Mouse (Mus musculus) heart, adult 2 months (tissue): ENCODE data around the gene Mkrn1. TPM values are rescaled to one million over a fixed set of nuclear protein-coding genes. Genes with fewer than 3 reads are reported as not detected.

Source experiments
- DNase-seq, 2 experiments: peaks; one replicate each; pipeline ENCODE4 v3.0.0; 2021
- H3K27ac ChIP-seq: fragments of 200-600 bp; 2 replicates; pipeline ENCODE4 v1.8.1; 2022
- H3K27me3 ChIP-seq: fragments of 200-500 bp; 2 replicates; pipeline ENCODE4 v1.6.1; 2012; ENCODE audit warnings: mild to moderate bottlenecking, low read length, inconsistent platforms, mixed read lengths; ENCODE audit not compliant: control insufficient read depth, insufficient read depth
- H3K36me3 ChIP-seq: fragments of 200-500 bp; 2 replicates; pipeline ENCODE4 v1.6.1; 2012; ENCODE audit warnings: low read length, inconsistent platforms; ENCODE audit not compliant: control insufficient read depth, insufficient read depth
- H3K4me1 ChIP-seq: fragments of 200-500 bp; 2 replicates; pipeline ENCODE4 v1.6.1; 2011; ENCODE audit warnings: low read length; ENCODE audit not compliant: control insufficient read depth, insufficient read depth
- H3K4me3 ChIP-seq: fragments of 200-600 bp; 2 replicates; pipeline ENCODE4 v1.8.1; 2022
- H3K79me2 ChIP-seq: fragments of 200-500 bp; replicated peaks from 2 replicates; pipeline ENCODE4 v1.6.1; 2012; ENCODE audit warnings: mild to moderate bottlenecking, inconsistent platforms, low read length, moderate library complexity, mixed read lengths; ENCODE audit not compliant: control insufficient read depth, insufficient read depth
- H3K9ac ChIP-seq: fragments of 200-500 bp; 2 replicates; pipeline ENCODE4 v1.6.1; 2012; ENCODE audit warnings: low read depth, mild to moderate bottlenecking, control low read depth, inconsistent platforms, low read length, mixed read lengths
- CTCF ChIP-seq: fragments of 200-600 bp; IDR thresholded peaks from 2 replicates; pipeline ENCODE4 v1.8.1; 2022; ENCODE audit warnings: antibody characterized with exemption, mild to moderate bottlenecking, moderate library complexity
- EP300 ChIP-seq: fragments of 200-500 bp; IDR thresholded peaks from 2 replicates; pipeline ENCODE4 v1.6.1; 2011; ENCODE audit warnings: low read depth, low read length, control low read depth; ENCODE audit not compliant: insufficient read depth
- POLR2A ChIP-seq: fragments of 200-500 bp; IDR thresholded peaks from 2 replicates; pipeline ENCODE4 v1.6.1; 2011; ENCODE audit warnings: mild to moderate bottlenecking, low read depth, low read length, control low read depth; ENCODE audit not compliant: insufficient read depth
- WGBS: fragments of 180-500 bp; shearing (Covaris S2); methylation state at CpG from one replicate; pipeline ENCODE4 v1.1.7; 2018; 5-methylcytosine and 5-hydroxymethylcytosine counted together
- intact Hi-C: fragments of 180-260 bp; cut with DNase I; formaldehyde crosslinking; loops from one replicate; pipeline ENCODE4 v1.15.1; 2025
- polyA plus RNA-seq: library from polyadenylated mRNA; depleted of rRNA; stranded (reverse); fragments of >200 nt; gene quantifications from 2 replicates; pipeline ENCODE4 v1.2.3, GENCODE M21; 2012
- total RNA-seq, 2 experiments: library from RNA; stranded (reverse); gene quantifications; 2 replicates each; pipeline ENCODE4 v1.2.3; 2021

Mkrn1 gene
- total and polyA plus RNA-seq, 3 experiments, result 48.8 to 156 (median 49.3) TPM

GRCm38 (mm10) chr6:39433701-39434100, 13.4 kb upstream of the Mkrn1 start:
- Histone ChIP-seq H3K9ac (no peak overlapping the region), H3K36me3 (no peaks in the 10 kb centered on the region), H3K27ac (no peak overlapping the region), H3K4me1 (no peaks in the 10 kb centered on the region), H3K27me3 (no peaks in the 10 kb centered on the region), H3K4me3 (no peak overlapping the region), H3K79me2 (no peaks in the 10 kb centered on the region)
- intact Hi-C loops, result no loop called here
- no peak for DNase-seq
- TF ChIP-seq CTCF (no peak), POLR2A (no peak), EP300 (no peak)

- TF ChIP-seq POLR2A (no peak), CTCF (no peak), EP300 (no peak)
Observed at GRCm38 (mm10) chr6:39433174-39433573, 12.9 kb upstream of the Mkrn1 start.

GRCm38 (mm10) chr6:39430722-39431121, 10.5 kb upstream of the Mkrn1 start:
- Histone ChIP-seq H3K9ac (no peak overlapping the region), H3K36me3 (no peaks in the 10 kb centered on the region), H3K79me2 (no peaks in the 10 kb centered on the region), H3K27ac (no peak overlapping the region), H3K27me3 (no peaks in the 10 kb centered on the region), H3K4me3 (no peak overlapping the region), H3K4me1 (no peaks in the 10 kb centered on the region)
- DNase-seq, result no peak
- WGBS, result 68% methylated on average over 11 of the region's 11 CpGs
- no peak for TF ChIP-seq EP300
- TF ChIP-seq POLR2A, result no peak
- no peak for TF ChIP-seq CTCF
- intact Hi-C loops, result no loop called here

More at GRCm38 (mm10) chr6:39433174-39433573, 12.9 kb upstream of the Mkrn1 start:
- Histone ChIP-seq H3K79me2 (no peaks in the 10 kb centered on the region), H3K9ac (no peak overlapping the region), H3K36me3 (no peaks in the 10 kb centered on the region), H3K4me1 (no peaks in the 10 kb centered on the region), H3K27me3 (no peaks in the 10 kb centered on the region), H3K27ac (no peak overlapping the region), H3K4me3 (no peak overlapping the region)
- WGBS, result 75% methylated on average over 4 of the region's 4 CpGs
- intact Hi-C loops, result no loop called here
- no peak for DNase-seq

- intact Hi-C loops, result no loop called here
- H3K79me2 ChIP-seq, result no peaks in the 10 kb centered on the region
- TF ChIP-seq POLR2A, result no peak
- TF ChIP-seq CTCF, result no peak
- no peak for TF ChIP-seq EP300
- H3K4me3 ChIP-seq, result no peak overlapping the region
- H3K27ac ChIP-seq, result no peak overlapping the region
- 51% methylated on average over 6 of the region's 6 CpGs for WGBS
- H3K36me3 ChIP-seq, result no peaks in the 10 kb centered on the region
- no peaks in the 10 kb centered on the region for H3K4me1 ChIP-seq
- no peak for DNase-seq
- no peak overlapping the region for H3K9ac ChIP-seq
- H3K27me3 ChIP-seq, result no peaks in the 10 kb centered on the region
Observed at GRCm38 (mm10) chr6:39429007-39429788, 8.9 kb upstream of the Mkrn1 start.

GRCm38 (mm10) chr6:39427276-39428003, 7.2 kb upstream of the Mkrn1 start:
- Histone ChIP-seq H3K9ac (no peak overlapping the region), H3K27ac (no peak overlapping the region), H3K4me3 (no peak overlapping the region), H3K4me1 (no peaks in the 10 kb centered on the region), H3K79me2 (no peaks in the 10 kb centered on the region), H3K36me3 (no peaks in the 10 kb centered on the region), H3K27me3 (no peaks in the 10 kb centered on the region)
- WGBS, result 75% methylated on average over 4 of the region's 4 CpGs
- intact Hi-C loops, result no loop called here
- TF ChIP-seq POLR2A, result no peak
- TF ChIP-seq EP300, result no peak
- TF ChIP-seq CTCF, result no peak
- no peak for DNase-seq

- no peaks in the 10 kb centered on the region for H3K4me1 ChIP-seq
- no peak overlapping the region for H3K4me3 ChIP-seq
- intact Hi-C loops, result no loop called here
- 84% methylated on average over 4 of the region's 4 CpGs for WGBS
- H3K36me3 ChIP-seq, result no peaks in the 10 kb centered on the region
- no peak for DNase-seq
- H3K27ac ChIP-seq, result no peak overlapping the region
- no peak overlapping the region for H3K9ac ChIP-seq
- no peaks in the 10 kb centered on the region for H3K79me2 ChIP-seq
- no peaks in the 10 kb centered on the region for H3K27me3 ChIP-seq
- TF ChIP-seq POLR2A, result no peak
- no peak for TF ChIP-seq CTCF
- no peak for TF ChIP-seq EP300
Observed at GRCm38 (mm10) chr6:39426725-39427124, 6.5 kb upstream of the Mkrn1 start.
